Mouse (Mus musculus): ENCODE data around the gene Mrps31. TPM values are rescaled to one million over a fixed set of nuclear protein-coding genes. Genes with fewer than 3 reads are reported as not detected.

Gene Mrps31
- polyA plus RNA-seq (2016; fragmentation: Nextera tagmentation; extraction: Ambion mirVana), result 47.6 and 49.7 TPM in 2 replicates

- Histone ChIP-seq H3K4me3 (peak within 1 kb of the TSS; percentile 95), H3K36me3 (peaks cover 8% of the 10 kb centered on the region), H3K27ac (peak within 1 kb of the TSS; percentile 95), H3K9me3 (no peaks in the 10 kb centered on the region), H3K4me1 (peaks cover 14% of the 10 kb centered on the region; the same call in 1 of the 2 replicates), H3K27me3 (ENCODE audit: insufficient read depth, poor library complexity, severe bottlenecking) (peaks cover 4% of the 10 kb centered on the region; the same call in 1 of the 2 replicates)
- peak; percentile 92 for DNase-seq (ENCODE audit: low spot score)
- under 1% methylated on average over 25 of the region's 25 CpGs for WGBS
These were observed at the start of gene Mrps31 for GRCm38 (mm10) chr8:22411282-22411702. Mrps31 (plus strand) TSS chr8:22411361.

- Histone ChIP-seq H3K4me3 (no peak overlapping the region), H3K27ac (no peak overlapping the region), H3K9me3 (no peaks in the 10 kb centered on the region), H3K36me3 (peaks cover 18% of the 10 kb centered on the region), H3K4me1 (no peaks in the 10 kb centered on the region), H3K27me3 (ENCODE audit: insufficient read depth, poor library complexity, severe bottlenecking) (no peaks in the 10 kb centered on the region)
- DNase-seq (ENCODE audit: low spot score), result no peak
- 89% methylated on average over 5 of the region's 5 CpGs for WGBS
These were observed 34.9 kb upstream of the Mrps31 start for GRCm38 (mm10) chr8:22376311-22376710.

- 46% methylated on average over 5 of the region's 5 CpGs for WGBS
- H3K4me3 ChIP-seq, result no peak overlapping the region
- no peaks in the 10 kb centered on the region for H3K27me3 ChIP-seq (ENCODE audit: insufficient read depth, poor library complexity, severe bottlenecking)
- peak; percentile 79 for DNase-seq (ENCODE audit: low spot score)
- no peaks in the 10 kb centered on the region for H3K4me1 ChIP-seq
- peaks cover 24% of the 10 kb centered on the region for H3K36me3 ChIP-seq
- no peak overlapping the region for H3K27ac ChIP-seq
- no peaks in the 10 kb centered on the region for H3K9me3 ChIP-seq
These were observed 34.3 kb upstream of the Mrps31 start for GRCm38 (mm10) chr8:22376903-22377302.

DNA sequence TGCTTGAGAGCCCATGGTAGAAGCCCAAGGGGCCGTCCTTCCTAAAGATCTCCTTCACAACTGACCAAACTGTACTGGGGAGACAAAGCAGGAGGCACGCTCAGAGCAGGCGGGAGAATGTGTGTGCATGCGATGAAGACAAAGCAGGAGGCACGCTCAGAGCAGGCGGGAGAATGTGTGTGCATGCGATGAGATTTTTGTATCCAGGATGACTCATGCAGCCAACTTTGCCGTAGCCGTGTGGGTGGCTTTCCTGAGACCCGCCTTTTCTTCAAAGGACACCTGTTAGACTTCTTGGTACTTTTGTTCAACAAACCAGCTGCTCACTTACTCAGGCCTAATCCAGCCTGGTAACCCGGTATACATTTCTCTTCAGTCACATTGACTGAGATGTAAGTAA lies 30.2 kb upstream of the Mrps31 start:
- WGBS, result 93% methylated on average over 11 of the region's 11 CpGs
- Histone ChIP-seq H3K27me3 (ENCODE audit: insufficient read depth, poor library complexity, severe bottlenecking) (no peaks in the 10 kb centered on the region), H3K4me3 (no peak overlapping the region), H3K27ac (no peak overlapping the region), H3K9me3 (no peaks in the 10 kb centered on the region), H3K36me3 (peaks cover 49% of the 10 kb centered on the region), H3K4me1 (no peaks in the 10 kb centered on the region)
- DNase-seq (ENCODE audit: low spot score), result no peak

- Histone ChIP-seq H3K36me3 (peaks cover 56% of the 10 kb centered on the region), H3K4me1 (no peaks in the 10 kb centered on the region), H3K9me3 (no peaks in the 10 kb centered on the region), H3K27ac (no peak overlapping the region), H3K4me3 (no peak overlapping the region), H3K27me3 (ENCODE audit: insufficient read depth, poor library complexity, severe bottlenecking) (no peaks in the 10 kb centered on the region)
- 77% methylated on average over 19 of the region's 19 CpGs for WGBS
- DNase-seq (ENCODE audit: low spot score), result no peak
These were observed 28.2 kb upstream of the Mrps31 start for GRCm38 (mm10) chr8:22382824-22383595.

DNA sequence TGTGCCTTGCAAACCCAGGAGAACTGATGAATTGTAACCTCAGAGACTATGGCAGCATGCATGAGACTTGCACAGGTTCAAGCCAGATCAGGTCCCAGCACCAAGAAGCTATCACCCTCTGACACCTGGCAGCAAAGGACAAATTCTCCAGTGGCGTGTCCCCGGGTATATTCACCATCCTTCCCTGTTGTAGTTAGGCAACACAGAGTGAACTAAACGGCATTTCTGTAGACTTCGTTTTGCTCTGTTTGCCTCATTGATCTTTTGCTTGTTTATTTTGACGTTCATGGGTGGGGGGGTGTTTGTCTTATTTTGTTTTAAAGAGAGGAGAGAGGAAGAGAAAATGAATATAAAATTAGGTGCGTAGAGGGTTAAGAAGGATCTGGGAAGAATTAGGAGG lies 26.0 kb upstream of the Mrps31 start:
- Histone ChIP-seq H3K27me3 (ENCODE audit: insufficient read depth, poor library complexity, severe bottlenecking) (no peaks in the 10 kb centered on the region), H3K36me3 (peaks cover 74% of the 10 kb centered on the region), H3K9me3 (no peaks in the 10 kb centered on the region), H3K27ac (no peak overlapping the region), H3K4me1 (no peaks in the 10 kb centered on the region), H3K4me3 (no peak overlapping the region)
- 88% methylated on average over 6 of the region's 6 CpGs for WGBS
- no peak for DNase-seq (ENCODE audit: low spot score)

- 84% methylated on average over 10 of the region's 10 CpGs for WGBS
- Histone ChIP-seq H3K4me3 (no peak overlapping the region), H3K4me1 (no peaks in the 10 kb centered on the region), H3K36me3 (peaks cover 57% of the 10 kb centered on the region), H3K9me3 (no peaks in the 10 kb centered on the region), H3K27me3 (ENCODE audit: insufficient read depth, poor library complexity, severe bottlenecking) (no peaks in the 10 kb centered on the region), H3K27ac (no peak overlapping the region)
- no peak for DNase-seq (ENCODE audit: low spot score)
These were observed 21.3 kb upstream of the Mrps31 start for GRCm38 (mm10) chr8:22389874-22390273.

GRCm38 (mm10) chr8:22390766-22391463 lies 20.2 kb upstream of the Mrps31 start:
- no peaks in the 10 kb centered on the region for H3K4me1 ChIP-seq
- H3K27ac ChIP-seq, result no peak overlapping the region
- no peak overlapping the region for H3K4me3 ChIP-seq
- no peaks in the 10 kb centered on the region for H3K9me3 ChIP-seq
- DNase-seq (ENCODE audit: low spot score), result no peak
- H3K36me3 ChIP-seq, result peaks cover 55% of the 10 kb centered on the region
- H3K27me3 ChIP-seq (ENCODE audit: insufficient read depth, poor library complexity, severe bottlenecking), result no peaks in the 10 kb centered on the region
- WGBS, result 88% methylated on average over 8 of the region's 8 CpGs

GRCm38 (mm10) chr8:22394471-22394870 lies 16.7 kb upstream of the Mrps31 start:
- DNase-seq (ENCODE audit: low spot score), result no peak
- Histone ChIP-seq H3K9me3 (no peaks in the 10 kb centered on the region), H3K27me3 (ENCODE audit: insufficient read depth, poor library complexity, severe bottlenecking) (no peaks in the 10 kb centered on the region), H3K36me3 (peaks cover 28% of the 10 kb centered on the region), H3K4me3 (no peak overlapping the region), H3K4me1 (peaks cover 3% of the 10 kb centered on the region), H3K27ac (no peak overlapping the region)
- WGBS, result 62% methylated on average over 4 of the region's 4 CpGs

DNA sequence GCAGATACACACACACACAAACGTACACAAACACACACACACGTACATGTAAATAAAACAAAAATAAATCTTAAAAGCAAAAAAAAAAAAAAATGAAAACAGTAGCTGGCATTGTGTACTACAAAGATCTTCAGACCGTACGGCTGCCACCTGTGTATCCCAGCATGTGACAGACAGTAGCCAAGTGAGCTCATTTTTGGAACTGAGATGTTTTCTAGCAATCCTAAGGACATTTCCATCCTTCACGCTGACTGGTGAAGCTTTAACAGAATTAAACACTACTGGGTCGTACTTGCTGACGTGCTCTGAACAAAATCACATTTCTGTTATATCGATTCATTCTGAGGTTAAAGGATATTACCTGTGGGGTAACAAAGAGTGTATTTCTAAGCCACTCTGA lies 15.9 kb upstream of the Mrps31 start:
- WGBS, result 94% methylated on average over 8 of the region's 8 CpGs
- no peaks in the 10 kb centered on the region for H3K9me3 ChIP-seq
- peaks cover 3% of the 10 kb centered on the region for H3K4me1 ChIP-seq
- no peak overlapping the region for H3K4me3 ChIP-seq
- H3K27me3 ChIP-seq (ENCODE audit: insufficient read depth, poor library complexity, severe bottlenecking), result no peaks in the 10 kb centered on the region
- H3K27ac ChIP-seq, result no peak overlapping the region
- DNase-seq (ENCODE audit: low spot score), result no peak
- H3K36me3 ChIP-seq, result peaks cover 21% of the 10 kb centered on the region

DNA sequence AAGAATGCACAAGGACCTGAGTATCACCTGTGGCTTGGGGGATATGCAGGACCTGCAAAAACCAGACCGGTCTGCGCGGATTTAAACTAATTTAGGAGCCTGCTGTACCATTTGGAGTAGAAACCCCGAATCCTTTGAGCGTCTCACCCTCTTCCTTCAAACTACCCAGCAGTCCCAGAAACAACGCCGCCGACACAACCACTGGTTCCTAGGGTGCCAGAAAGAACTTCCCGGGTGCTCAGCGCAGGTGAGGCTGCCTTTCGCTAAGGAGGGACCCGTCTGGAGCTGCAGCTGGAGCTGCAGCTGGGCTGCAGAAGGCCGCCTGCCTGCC lies 13.4 kb upstream of the Mrps31 start:
- DNase-seq (ENCODE audit: low spot score), result no peak
- H3K4me1 ChIP-seq, result peaks cover 3% of the 10 kb centered on the region
- peaks cover 13% of the 10 kb centered on the region; the same call in 1 of the 2 replicates for H3K36me3 ChIP-seq
- no peaks in the 10 kb centered on the region for H3K27me3 ChIP-seq (ENCODE audit: insufficient read depth, poor library complexity, severe bottlenecking)
- peak overlapping the region; percentile 83 for H3K4me3 ChIP-seq
- no peaks in the 10 kb centered on the region for H3K9me3 ChIP-seq
- H3K27ac ChIP-seq, result peak overlapping the region; percentile 93
- WGBS, result under 1% methylated on average over 13 of the region's 13 CpGs

- Histone ChIP-seq H3K36me3 (peaks cover 10% of the 10 kb centered on the region; the same call in 1 of the 2 replicates), H3K27me3 (ENCODE audit: insufficient read depth, poor library complexity, severe bottlenecking) (no peaks in the 10 kb centered on the region), H3K4me3 (peak within 1 kb of the TSS; percentile 83), H3K27ac (peak within 1 kb of the TSS; percentile 93), H3K9me3 (no peaks in the 10 kb centered on the region), H3K4me1 (peaks cover 3% of the 10 kb centered on the region)
- WGBS, result 3% methylated on average over 73 of the region's 77 CpGs
- peak; percentile 95 for DNase-seq (ENCODE audit: low spot score)
These were observed 12.8 kb upstream of the Mrps31 start, which contains the start of gene Slc25a15 for GRCm38 (mm10) chr8:22398142-22398951. Slc25a15 (minus strand) TSS chr8:22398597.

All from heart, embryonic 10.5 days (tissue).